Mouse (Mus musculus): Measurements from ENCODE around the gene Dcun1d5. TPM values are rescaled to one million over a fixed set of nuclear protein-coding genes. Genes with fewer than 3 reads are reported as not detected.
"Not testable (repeated sequence)": the region's sequence is repeated elsewhere in the genome, so short reads cannot be mapped to it uniquely, and the experiment has no call there.

Dcun1d5 gene
- polyA plus RNA-seq, 1 experiment from 2014 or later: 116 TPM

- Histone ChIP-seq H3K27me3 (ENCODE audit: control insufficient read depth, insufficient read depth, low read length) (no peaks in the 10 kb centered on the region), H3K27ac (ENCODE audit: low read depth, low read length) (peak overlapping the region; percentile 90), H3K9ac (replicated peaks; ENCODE audit: low read depth, low read length) (peak overlapping the region; percentile 82), H3K4me3 (ENCODE audit: low read depth, low read length) (peak overlapping the region; percentile 99), H3K4me1 (ENCODE audit: control insufficient read depth, insufficient read depth, low read length) (peaks cover 20% of the 10 kb centered on the region), H3K36me3 (ENCODE audit: control insufficient read depth, insufficient read depth, low read length) (no peaks in the 10 kb centered on the region), H3K4me2 (ENCODE audit: low read depth, low read length) (peak overlapping the region; percentile 97), H3K9me3 (ENCODE audit: control insufficient read depth, low read length) (no peaks in the 10 kb centered on the region)
- peak; percentile 85 for ATAC-seq (ENCODE audit: low read depth)
- WGBS: 0% methylated on average over 25 of the region's 31 CpGs
Measured at GRCm38 (mm10) chr9:7184897-7185291, 574 bp downstream of the Dcun1d5 start.

DNA sequence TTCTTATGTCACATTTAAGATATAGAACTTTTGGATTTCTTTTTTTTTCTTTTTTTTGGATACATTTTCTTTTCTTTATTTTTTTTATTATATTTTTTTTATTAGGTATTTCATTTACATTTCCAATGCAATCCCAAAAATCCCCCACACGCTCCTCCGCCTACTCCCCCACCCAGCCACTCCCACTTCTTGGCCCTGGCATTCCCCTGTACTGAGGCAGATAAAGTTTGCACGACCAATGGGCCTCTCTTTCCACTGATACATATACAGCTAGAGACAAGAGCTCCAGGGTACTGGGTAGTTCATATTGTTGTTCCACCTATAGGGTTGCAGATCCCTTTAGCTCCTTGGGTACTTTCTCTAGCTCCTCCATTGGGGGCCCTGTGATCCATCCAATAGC lies 6.4 kb downstream of the Dcun1d5 start:
- not testable (repeated sequence) for H3K4me3 ChIP-seq (ENCODE audit: low read depth, low read length); H3K9me3 ChIP-seq (ENCODE audit: control insufficient read depth, low read length); H3K27ac ChIP-seq (ENCODE audit: low read depth, low read length); H3K4me2 ChIP-seq (ENCODE audit: low read depth, low read length); H3K9ac ChIP-seq (replicated peaks; ENCODE audit: low read depth, low read length); H3K27me3 ChIP-seq (ENCODE audit: control insufficient read depth, insufficient read depth, low read length); ATAC-seq (ENCODE audit: low read depth); H3K36me3 ChIP-seq (ENCODE audit: control insufficient read depth, insufficient read depth, low read length); H3K4me1 ChIP-seq (ENCODE audit: control insufficient read depth, insufficient read depth, low read length)
- 95% methylated on average over 3 of the region's 3 CpGs for whole genome bisulfite sequencing

DNA sequence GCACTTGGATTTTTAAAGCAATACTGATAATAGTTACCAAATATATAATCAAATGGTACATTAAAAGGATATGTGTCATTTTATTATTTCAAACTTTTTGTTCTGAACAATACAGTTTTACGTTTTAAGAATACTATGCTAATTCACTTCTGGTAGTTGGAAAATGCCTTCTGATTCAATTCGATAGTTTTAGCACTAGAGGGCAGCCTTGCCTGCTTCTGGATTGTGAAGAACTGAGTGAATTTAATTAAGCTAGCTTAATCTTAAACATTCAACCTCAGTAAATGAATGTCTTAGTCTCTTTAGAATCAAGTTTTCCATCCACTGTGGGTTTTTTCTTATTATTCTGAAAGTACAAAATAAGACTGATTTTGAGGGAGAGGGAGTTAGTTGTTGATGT lies 31.9 kb downstream of the Dcun1d5 start:
- 51% methylated on average over 2 of the region's 2 CpGs for WGBS
- Histone ChIP-seq H3K4me3 (ENCODE audit: low read depth, low read length) (no peak overlapping the region), H3K27ac (ENCODE audit: low read depth, low read length) (no peak overlapping the region), H3K36me3 (ENCODE audit: control insufficient read depth, insufficient read depth, low read length) (no peaks in the 10 kb centered on the region), H3K9ac (replicated peaks; ENCODE audit: low read depth, low read length) (no peak overlapping the region), H3K4me1 (ENCODE audit: control insufficient read depth, insufficient read depth, low read length) (no peaks in the 10 kb centered on the region), H3K27me3 (ENCODE audit: control insufficient read depth, insufficient read depth, low read length) (no peaks in the 10 kb centered on the region), H3K4me2 (ENCODE audit: low read depth, low read length) (no peak overlapping the region), H3K9me3 (ENCODE audit: control insufficient read depth, low read length) (no peaks in the 10 kb centered on the region)
- no peak for ATAC-seq (ENCODE audit: low read depth)

- Histone ChIP-seq H3K36me3 (ENCODE audit: control insufficient read depth, insufficient read depth, low read length) (no peaks in the 10 kb centered on the region), H3K9me3 (ENCODE audit: control insufficient read depth, low read length) (no peaks in the 10 kb centered on the region), H3K9ac (replicated peaks; ENCODE audit: low read depth, low read length) (no peak overlapping the region), H3K4me2 (ENCODE audit: low read depth, low read length) (no peak overlapping the region), H3K4me3 (ENCODE audit: low read depth, low read length) (no peak overlapping the region), H3K27ac (ENCODE audit: low read depth, low read length) (no peak overlapping the region), H3K27me3 (ENCODE audit: control insufficient read depth, insufficient read depth, low read length) (no peaks in the 10 kb centered on the region), H3K4me1 (ENCODE audit: control insufficient read depth, insufficient read depth, low read length) (no peaks in the 10 kb centered on the region)
- WGBS: 92% methylated on average over 5 of the region's 5 CpGs
- ATAC-seq (ENCODE audit: low read depth): no peak
Measured at GRCm38 (mm10) chr9:7221024-7221423, 36.7 kb downstream of the Dcun1d5 start.

DNA sequence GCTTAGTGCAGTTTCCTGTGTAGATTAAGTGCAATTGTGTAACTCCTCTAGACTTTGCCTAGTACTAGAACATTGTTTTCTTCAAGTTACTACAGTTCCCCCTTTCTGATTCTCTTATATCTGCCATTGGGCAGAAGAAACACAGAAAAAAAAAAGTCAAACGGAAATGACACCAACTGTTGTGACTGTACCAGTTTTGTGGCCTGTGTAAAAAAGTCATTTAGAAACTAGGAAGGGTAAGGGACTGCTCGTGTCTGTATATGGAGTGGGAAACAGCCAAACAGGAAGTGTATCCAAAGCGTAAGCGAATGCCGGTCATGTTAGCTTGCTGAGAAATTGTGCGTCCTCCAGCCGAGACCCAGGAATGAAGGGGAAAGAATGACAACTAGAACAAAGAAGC lies 37.1 kb downstream of the Dcun1d5 start:
- no peak for ATAC-seq (ENCODE audit: low read depth)
- H3K36me3 ChIP-seq (ENCODE audit: control insufficient read depth, insufficient read depth, low read length): no peaks in the 10 kb centered on the region

DNA sequence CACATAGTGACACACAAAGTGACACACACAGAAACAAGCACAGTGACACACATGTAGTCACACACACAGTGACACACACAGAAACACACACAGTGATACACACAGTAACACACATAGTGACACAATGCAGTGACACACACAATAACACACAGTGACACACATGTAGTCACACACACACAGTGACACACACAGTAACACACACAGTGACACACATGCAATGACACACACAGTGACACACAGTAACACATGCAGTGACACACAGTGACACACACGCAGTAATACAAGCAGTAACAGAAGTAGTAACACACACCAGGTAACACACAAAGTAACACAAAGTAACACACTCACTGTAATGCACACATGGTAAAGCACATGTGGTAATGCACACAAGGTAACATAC lies 54.3 kb downstream of the Dcun1d5 start:
- Histone ChIP-seq H3K27me3 (ENCODE audit: control insufficient read depth, insufficient read depth, low read length) (no peaks in the 10 kb centered on the region), H3K27ac (ENCODE audit: low read depth, low read length) (no peak overlapping the region), H3K9me3 (ENCODE audit: control insufficient read depth, low read length) (no peaks in the 10 kb centered on the region), H3K9ac (replicated peaks; ENCODE audit: low read depth, low read length) (no peak overlapping the region), H3K4me2 (ENCODE audit: low read depth, low read length) (no peak overlapping the region), H3K4me3 (ENCODE audit: low read depth, low read length) (no peak overlapping the region), H3K36me3 (ENCODE audit: control insufficient read depth, insufficient read depth, low read length) (no peaks in the 10 kb centered on the region), H3K4me1 (ENCODE audit: control insufficient read depth, insufficient read depth, low read length) (no peaks in the 10 kb centered on the region)
- ATAC-seq (ENCODE audit: low read depth): no peak
- 85% methylated on average over 1 of the region's 1 CpGs for WGBS

More for the DNA sequence above, 37.1 kb downstream of the Dcun1d5 start:
- H3K4me1 ChIP-seq (ENCODE audit: control insufficient read depth, insufficient read depth, low read length): no peaks in the 10 kb centered on the region
- H3K27ac ChIP-seq (ENCODE audit: low read depth, low read length): no peak overlapping the region
- H3K4me2 ChIP-seq (ENCODE audit: low read depth, low read length): no peak overlapping the region
- H3K4me3 ChIP-seq (ENCODE audit: low read depth, low read length): no peak overlapping the region
- WGBS: 87% methylated on average over 7 of the region's 7 CpGs
- H3K9me3 ChIP-seq (ENCODE audit: control insufficient read depth, low read length): no peaks in the 10 kb centered on the region
- H3K27me3 ChIP-seq (ENCODE audit: control insufficient read depth, insufficient read depth, low read length): no peaks in the 10 kb centered on the region
- no peak overlapping the region for H3K9ac ChIP-seq (replicated peaks; ENCODE audit: low read depth, low read length)

DNA sequence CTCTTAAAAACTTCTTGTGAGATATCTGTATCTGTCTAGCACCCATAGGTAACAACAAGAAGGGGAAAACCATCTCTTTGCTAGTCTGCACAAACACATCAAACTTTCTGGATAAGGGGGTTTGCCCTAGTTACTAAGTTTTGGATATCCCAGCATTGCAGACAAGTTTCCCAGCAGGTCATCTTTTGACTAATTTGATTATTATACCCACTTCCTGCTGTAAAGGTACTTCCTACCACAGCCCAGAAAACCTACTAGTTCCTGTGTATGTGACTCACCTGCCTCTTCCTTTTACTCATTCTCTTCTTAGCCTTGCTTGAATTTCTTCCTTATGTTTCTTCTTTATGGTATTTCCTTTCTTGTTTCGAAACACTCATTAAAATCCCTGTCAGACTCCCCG lies 55.6 kb downstream of the Dcun1d5 start:
- H3K4me1 ChIP-seq (ENCODE audit: control insufficient read depth, insufficient read depth, low read length): no peaks in the 10 kb centered on the region
- H3K4me3 ChIP-seq (ENCODE audit: low read depth, low read length): no peak overlapping the region
- no peak overlapping the region for H3K4me2 ChIP-seq (ENCODE audit: low read depth, low read length)
- H3K9ac ChIP-seq (replicated peaks; ENCODE audit: low read depth, low read length): no peak overlapping the region
- no peaks in the 10 kb centered on the region for H3K36me3 ChIP-seq (ENCODE audit: control insufficient read depth, insufficient read depth, low read length)
- 88% methylated on average over 2 of the region's 2 CpGs for WGBS
- H3K9me3 ChIP-seq (ENCODE audit: control insufficient read depth, low read length): no peaks in the 10 kb centered on the region
- ATAC-seq (ENCODE audit: low read depth): no peak
- no peak overlapping the region for H3K27ac ChIP-seq (ENCODE audit: low read depth, low read length)
- H3K27me3 ChIP-seq (ENCODE audit: control insufficient read depth, insufficient read depth, low read length): no peaks in the 10 kb centered on the region

GRCm38 (mm10) chr9:7252797-7253654 lies 68.7 kb downstream of the Dcun1d5 start:
- H3K4me3 ChIP-seq (ENCODE audit: low read depth, low read length): no peak overlapping the region
- H3K4me1 ChIP-seq (ENCODE audit: control insufficient read depth, insufficient read depth, low read length): no peaks in the 10 kb centered on the region
- no peak overlapping the region for H3K9ac ChIP-seq (replicated peaks; ENCODE audit: low read depth, low read length)
- WGBS: 68% methylated on average over 1 of the region's 1 CpGs
- H3K36me3 ChIP-seq (ENCODE audit: control insufficient read depth, insufficient read depth, low read length): no peaks in the 10 kb centered on the region
- no peak overlapping the region for H3K27ac ChIP-seq (ENCODE audit: low read depth, low read length)
- no peaks in the 10 kb centered on the region for H3K27me3 ChIP-seq (ENCODE audit: control insufficient read depth, insufficient read depth, low read length)
- H3K9me3 ChIP-seq (ENCODE audit: control insufficient read depth, low read length): no peaks in the 10 kb centered on the region
- no peak overlapping the region for H3K4me2 ChIP-seq (ENCODE audit: low read depth, low read length)
- ATAC-seq (ENCODE audit: low read depth): no peak
